Mouse (Mus musculus): Measurements from ENCODE around the gene Chrna3.

DNA sequence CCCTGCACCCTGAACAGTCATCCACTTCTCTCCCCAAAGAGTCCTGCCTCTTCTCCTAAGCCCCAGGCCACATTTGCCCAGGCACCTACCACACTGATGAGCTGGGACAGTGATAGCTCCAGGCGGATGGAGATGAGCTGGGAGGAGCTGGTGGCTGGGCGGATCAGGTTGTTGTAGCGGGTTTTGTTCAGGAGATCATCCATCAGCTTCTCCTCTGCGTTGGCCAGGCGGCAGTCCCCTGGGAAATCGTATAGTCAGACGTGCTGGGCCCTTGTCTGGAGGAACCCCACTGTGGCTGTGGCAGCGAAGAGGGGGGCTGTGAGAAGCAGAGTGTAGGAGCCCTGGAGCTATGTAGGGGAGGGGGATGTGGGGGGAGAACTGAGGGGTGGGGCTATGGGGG, 17.3 kb upstream of the Chrna3 start:
- TF ChIP-seq POLR2A (IDR thresholded peaks at IDR 0.05; ENCODE audit: borderline replicate concordance, low read depth, low read length) (no peak), CTCF (IDR thresholded peaks at IDR 0.05; ENCODE audit: low read depth, low read length) (no peak)

Measured in bone marrow macrophage, adult 2 months (primary cell).